Mouse (Mus musculus) limb, embryonic 15.5 days (tissue): ENCODE measurements around the gene Nmt1. TPM values are rescaled to one million over a fixed set of nuclear protein-coding genes. Genes with fewer than 3 reads are reported as not detected.

ENCODE experiments used
- ATAC-seq: fragments of 200-750 bp; cut with Nextera tagmentation; 2 replicates; pipeline ENCODE4 v1.8.0; 2017; ENCODE audit warnings: low read depth, moderate TSS enrichment; ENCODE audit not compliant: insufficient number of reproducible peaks, low FRiP score, low TSS enrichment
- H3K27ac ChIP-seq: fragments of 300-500 bp; sonication (generic); 2 replicates; pipeline ENCODE4 v1.5.1; 2015; ENCODE audit warnings: moderate library complexity, mild to moderate bottlenecking, inconsistent platforms
- H3K27me3 ChIP-seq: fragments of 300-500 bp; sonication (generic); 2 replicates; pipeline ENCODE4 v1.6.1; 2015; ENCODE audit warnings: inconsistent platforms
- H3K36me3 ChIP-seq: fragments of 300-500 bp; sonication (generic); 2 replicates; pipeline ENCODE4 v1.6.1; 2015; ENCODE audit warnings: inconsistent platforms
- H3K4me1 ChIP-seq: fragments of 300-500 bp; sonication (generic); 2 replicates; pipeline ENCODE4 v1.6.1; 2015; ENCODE audit warnings: inconsistent platforms
- H3K4me2 ChIP-seq: fragments of 300-500 bp; sonication (generic); 2 replicates; pipeline ENCODE4 v1.6.1; 2015; ENCODE audit warnings: mild to moderate bottlenecking, inconsistent platforms
- H3K4me3 ChIP-seq: fragments of 300-500 bp; sonication (generic); 2 replicates; pipeline ENCODE4 v1.5.1; 2015; ENCODE audit warnings: mild to moderate bottlenecking, inconsistent platforms
- H3K9ac ChIP-seq: fragments of 300-500 bp; sonication (generic); 2 replicates; pipeline ENCODE4 v1.6.1; 2015; ENCODE audit warnings: inconsistent platforms
- H3K9me3 ChIP-seq: fragments of 300-500 bp; sonication (generic); 2 replicates; pipeline ENCODE4 v1.6.1; 2016; ENCODE audit warnings: inconsistent platforms
- WGBS: fragments of 180-500 bp; shearing (Covaris S2); methylation state at CpG from one replicate; pipeline ENCODE4 v1.1.7; 2015; 5-methylcytosine and 5-hydroxymethylcytosine counted together
- polyA plus RNA-seq: library from polyadenylated mRNA; unstranded; fragments of >200 nt; fragmentation: Nextera tagmentation; extraction: Ambion mirVana; gene quantifications from 2 replicates; pipeline ENCODE4 v1.2.1, GENCODE M21; 2015

The Nmt1 gene
- polyA plus RNA-seq, 1 experiment from 2014 or later = 54.0 TPM

DNA sequence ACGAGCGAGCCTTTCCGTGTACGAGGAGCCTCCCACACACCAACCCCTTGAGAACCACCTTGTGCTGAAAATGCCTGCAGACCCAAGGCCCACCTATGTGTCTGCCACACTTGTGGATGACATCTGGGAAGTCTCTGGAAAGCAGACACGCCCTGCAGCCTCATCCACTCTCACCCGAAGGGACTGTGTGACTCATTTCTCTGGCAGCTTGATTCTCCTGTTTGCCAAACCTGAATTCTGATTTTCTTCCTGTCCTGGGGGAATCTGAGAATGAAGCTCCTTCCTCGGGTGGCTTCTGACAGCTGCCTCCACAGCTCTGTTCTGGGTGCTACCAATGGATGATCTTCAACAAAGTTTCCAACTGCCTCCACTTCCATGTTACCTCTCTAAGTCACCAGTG, 31.6 kb upstream of the Nmt1 start:
- H3K36me3 ChIP-seq = peaks cover 69% of the 10 kb centered on the region
- H3K4me1 ChIP-seq = peaks cover 27% of the 10 kb centered on the region
- H3K4me2 ChIP-seq = no peak overlapping the region
- no peak overlapping the region for H3K9ac ChIP-seq
- no peak overlapping the region; the same call in 1 of the 2 replicates for H3K27ac ChIP-seq
- H3K27me3 ChIP-seq = peaks cover 12% of the 10 kb centered on the region
- no peak for ATAC-seq
- no peaks in the 10 kb centered on the region for H3K9me3 ChIP-seq
- H3K4me3 ChIP-seq = no peak overlapping the region
- WGBS = 74% methylated on average over 7 of the region's 7 CpGs

DNA sequence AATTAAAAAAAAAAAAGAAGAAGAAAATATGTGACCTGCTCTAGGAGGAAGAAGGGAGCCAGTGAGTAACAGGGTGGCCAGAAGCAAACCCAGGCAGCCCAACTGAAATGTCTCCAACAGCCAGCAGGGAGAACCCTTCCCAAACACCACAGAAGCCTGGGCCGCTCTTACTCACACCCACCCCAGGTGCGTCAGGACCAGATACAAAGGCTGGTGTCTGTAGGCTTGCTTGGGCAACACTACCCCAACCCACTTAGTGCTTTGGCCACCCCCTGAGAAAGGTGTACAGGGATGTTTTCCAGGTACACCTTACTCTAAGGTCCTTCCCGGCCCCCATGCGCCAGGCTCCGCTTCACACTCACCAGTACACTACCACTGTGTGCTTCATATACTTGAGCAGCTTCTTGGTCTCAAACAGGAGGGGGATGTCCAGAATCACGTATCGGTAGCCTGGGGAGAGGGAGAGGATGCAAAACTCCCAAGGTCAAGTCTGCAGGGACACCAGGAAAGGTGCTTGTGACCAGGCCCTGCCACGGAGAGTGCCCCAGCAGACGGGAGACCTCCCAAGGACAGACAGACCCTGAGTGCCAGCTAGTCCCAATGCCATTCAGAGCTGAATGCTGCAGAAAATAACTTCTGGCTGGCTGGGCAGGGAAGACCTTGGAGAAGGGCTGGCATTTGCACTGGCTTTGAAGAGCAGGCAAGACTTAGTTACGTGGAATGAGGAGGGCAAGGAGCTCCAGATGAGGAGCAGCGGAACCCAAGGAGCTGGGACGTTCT, 30.8 kb upstream of the Nmt1 start:
- Histone ChIP-seq H3K9me3 (no peaks in the 10 kb centered on the region), H3K27me3 (peaks cover 4% of the 10 kb centered on the region), H3K36me3 (peaks cover 69% of the 10 kb centered on the region), H3K9ac (no peak overlapping the region), H3K4me3 (no peak overlapping the region), H3K4me2 (no peak overlapping the region), H3K27ac (no peak overlapping the region), H3K4me1 (peaks cover 19% of the 10 kb centered on the region)
- WGBS = 93% methylated on average over 12 of the region's 12 CpGs
- ATAC-seq = no peak

DNA sequence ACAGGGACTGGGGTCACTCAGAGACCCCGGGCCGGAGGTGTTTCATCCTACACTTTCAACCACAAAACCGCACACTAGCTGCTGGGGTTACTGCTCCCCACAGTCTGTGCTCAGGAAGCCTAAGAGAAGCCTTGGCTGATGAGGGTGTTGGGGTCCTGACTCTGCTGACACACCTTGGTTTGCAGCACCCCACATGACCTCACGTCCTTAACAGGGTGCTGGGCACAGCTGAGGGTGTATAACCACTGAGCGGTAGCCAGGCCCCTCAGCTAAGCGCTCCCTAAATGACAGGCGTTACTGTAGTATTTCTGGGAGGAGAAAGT, 29.8 kb upstream of the Nmt1 start:
- H3K4me3 ChIP-seq = no peak overlapping the region
- no peak overlapping the region for H3K4me2 ChIP-seq
- H3K9me3 ChIP-seq = no peaks in the 10 kb centered on the region
- no peak overlapping the region for H3K9ac ChIP-seq
- ATAC-seq = no peak
- 92% methylated on average over 7 of the region's 7 CpGs for WGBS
- peaks cover 69% of the 10 kb centered on the region for H3K36me3 ChIP-seq
- no peaks in the 10 kb centered on the region for H3K27me3 ChIP-seq
- peaks cover 17% of the 10 kb centered on the region for H3K4me1 ChIP-seq
- 0 out of 2 replicates have a peak overlapping the region, but pooled peaks have one; percentile 57 for H3K27ac ChIP-seq

DNA sequence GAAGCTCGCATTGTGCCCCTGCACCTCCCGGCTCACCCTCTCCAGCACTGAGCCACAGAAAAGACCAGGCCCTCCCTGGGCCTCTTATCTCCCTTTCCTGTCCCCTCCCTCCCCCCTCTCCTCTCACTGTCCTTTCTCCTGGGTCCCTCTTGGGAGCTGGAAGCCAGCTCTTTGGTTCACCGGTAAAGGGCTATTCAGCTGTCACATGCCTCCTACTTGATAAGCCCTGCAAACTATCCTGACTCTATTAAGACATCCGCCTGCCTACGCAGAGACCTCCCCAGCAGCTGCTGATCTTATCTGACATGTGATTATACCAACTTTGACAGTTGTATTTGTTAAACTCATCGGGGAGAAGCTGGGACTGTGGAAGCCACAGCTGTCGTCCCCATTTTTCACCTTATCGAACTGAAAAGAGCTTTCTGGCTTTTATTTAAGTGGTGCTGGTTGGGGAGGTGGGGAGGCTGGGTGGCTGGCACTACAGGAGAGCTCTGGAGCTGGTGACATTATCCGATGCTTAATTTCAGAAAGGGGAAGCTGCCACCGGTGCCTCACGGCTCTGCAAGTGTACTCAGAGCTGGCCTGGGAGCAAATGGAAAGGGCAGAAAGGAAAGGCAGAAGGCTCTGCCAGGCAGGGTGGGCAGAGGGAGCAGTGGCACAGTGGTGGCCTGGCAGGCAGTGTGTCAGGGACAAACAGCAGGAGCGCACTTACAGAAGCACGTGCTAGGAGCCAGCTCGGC, 29.2 kb upstream of the Nmt1 start:
- Histone ChIP-seq H3K27ac (peak overlapping the region; percentile 57; the same call in 1 of the 2 replicates), H3K4me3 (no peak overlapping the region), H3K27me3 (no peaks in the 10 kb centered on the region), H3K4me1 (peaks cover 21% of the 10 kb centered on the region), H3K9me3 (no peaks in the 10 kb centered on the region), H3K4me2 (no peak overlapping the region), H3K36me3 (peaks cover 66% of the 10 kb centered on the region), H3K9ac (no peak overlapping the region)
- no peak for ATAC-seq
- WGBS = 78% methylated on average over 14 of the region's 14 CpGs

DNA sequence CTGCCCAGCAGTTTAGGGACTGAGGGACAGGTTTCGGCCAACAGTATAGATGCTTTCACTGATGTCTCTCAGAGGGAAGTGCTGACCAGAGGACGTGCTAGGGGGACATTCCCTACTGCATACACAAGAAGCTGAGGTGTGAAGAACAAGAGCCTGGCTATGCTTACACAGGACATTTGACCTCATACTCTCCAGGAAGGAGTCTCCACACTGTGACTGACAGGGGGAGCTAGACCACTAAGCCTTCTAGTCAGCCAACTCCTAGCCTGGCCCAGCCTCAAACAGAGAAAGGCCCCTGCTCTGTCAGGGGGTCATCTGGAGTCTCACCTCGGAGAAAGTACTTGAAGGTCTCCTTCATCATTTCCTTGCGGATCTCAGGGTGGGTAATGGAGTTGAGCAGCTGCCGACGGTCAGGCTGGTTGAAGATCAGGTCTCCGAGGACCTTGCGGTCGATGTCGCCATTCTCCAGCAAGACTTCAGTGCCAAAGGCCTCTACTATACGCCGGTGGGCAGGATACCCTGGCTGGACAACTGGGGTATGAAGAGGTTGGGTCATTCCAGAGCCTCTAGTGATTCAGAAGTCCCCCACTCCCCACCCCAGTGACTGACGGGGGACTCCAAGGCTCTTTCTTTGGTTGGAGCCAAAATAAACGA, 28.5 kb upstream of the Nmt1 start:
- H3K4me2 ChIP-seq = no peak overlapping the region
- H3K36me3 ChIP-seq = peaks cover 61% of the 10 kb centered on the region
- H3K9ac ChIP-seq = no peak overlapping the region
- no peaks in the 10 kb centered on the region for H3K27me3 ChIP-seq
- H3K4me3 ChIP-seq = no peak overlapping the region
- no peaks in the 10 kb centered on the region for H3K9me3 ChIP-seq
- no peak for ATAC-seq
- H3K4me1 ChIP-seq = peaks cover 21% of the 10 kb centered on the region
- 81% methylated on average over 14 of the region's 14 CpGs for WGBS
- peak overlapping the region; percentile 57; the same call in 1 of the 2 replicates for H3K27ac ChIP-seq

DNA sequence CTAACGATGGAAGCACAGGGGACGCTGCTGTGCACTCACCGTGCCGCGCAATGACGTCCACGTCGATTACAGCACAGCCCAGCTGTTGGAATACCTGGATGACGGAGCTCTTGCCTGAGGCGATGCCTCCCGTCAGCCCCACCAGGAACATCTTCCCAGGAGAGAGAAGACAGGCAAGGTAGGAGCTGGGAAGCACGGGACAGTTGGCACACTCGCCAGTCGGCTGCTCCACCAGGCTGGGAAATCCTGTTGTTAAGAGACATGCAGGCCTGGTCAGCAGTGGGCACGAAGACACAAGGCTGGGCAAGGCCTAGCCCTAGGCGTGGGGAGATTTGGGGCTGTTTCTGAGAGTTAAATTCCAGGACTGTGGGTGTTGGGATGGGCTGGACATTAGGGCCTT, 27.9 kb upstream of the Nmt1 start:
- Histone ChIP-seq H3K36me3 (peaks cover 54% of the 10 kb centered on the region), H3K9ac (no peak overlapping the region), H3K9me3 (no peaks in the 10 kb centered on the region), H3K27ac (peak overlapping the region; percentile 18; the same call in 1 of the 2 replicates), H3K4me3 (no peak overlapping the region), H3K27me3 (no peaks in the 10 kb centered on the region), H3K4me1 (peaks cover 23% of the 10 kb centered on the region), H3K4me2 (no peak overlapping the region)
- 72% methylated on average over 16 of the region's 16 CpGs for WGBS
- ATAC-seq = no peak

DNA sequence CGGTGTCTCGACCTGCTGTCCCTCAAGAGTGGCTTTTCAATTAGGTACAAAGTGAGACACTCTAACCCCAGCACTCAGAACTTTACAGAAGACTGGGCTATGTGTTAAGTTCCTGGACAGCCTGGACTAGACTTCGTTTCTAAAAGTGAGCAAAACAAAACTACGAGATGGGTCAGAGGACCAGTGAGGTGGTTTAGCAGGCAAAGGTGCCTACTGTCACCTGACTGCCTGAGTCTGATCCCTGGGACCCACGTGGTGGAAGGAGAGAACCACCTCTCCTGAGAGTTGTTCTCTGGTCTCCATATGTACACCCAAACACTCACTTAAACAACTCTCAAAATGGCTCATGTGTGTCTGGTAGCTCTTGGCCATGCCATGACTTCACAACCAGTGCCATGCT, 26.9 kb upstream of the Nmt1 start:
- Histone ChIP-seq H3K4me3 (no peak overlapping the region), H3K9ac (no peak overlapping the region), H3K4me2 (no peak overlapping the region), H3K4me1 (peaks cover 27% of the 10 kb centered on the region), H3K9me3 (no peaks in the 10 kb centered on the region), H3K27ac (no peak overlapping the region), H3K36me3 (peaks cover 45% of the 10 kb centered on the region), H3K27me3 (no peaks in the 10 kb centered on the region)
- WGBS = 73% methylated on average over 5 of the region's 5 CpGs
- ATAC-seq = no peak

DNA sequence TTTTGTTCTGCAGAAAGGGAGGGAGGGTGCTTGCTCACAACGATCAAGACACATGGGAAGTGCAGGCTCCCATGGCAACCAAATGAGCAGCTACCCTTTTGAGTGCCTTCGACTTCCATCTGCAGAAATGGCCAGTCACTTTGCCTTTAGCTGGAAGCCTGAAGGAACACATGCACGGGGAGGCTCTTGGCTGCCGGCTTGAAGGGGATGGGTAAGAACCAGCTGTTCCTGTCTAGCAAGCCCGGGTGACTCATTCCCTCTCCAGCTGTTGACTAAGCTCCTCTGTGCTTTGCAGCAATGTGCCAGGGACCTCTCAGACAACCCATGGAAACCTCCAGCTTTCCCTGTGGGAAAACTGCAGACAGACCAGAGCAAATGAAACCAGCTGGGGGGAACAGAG, 24.8 kb upstream of the Nmt1 start:
- ATAC-seq = peak; percentile 76
- Histone ChIP-seq H3K9me3 (no peaks in the 10 kb centered on the region), H3K4me3 (no peak overlapping the region)

DNA sequence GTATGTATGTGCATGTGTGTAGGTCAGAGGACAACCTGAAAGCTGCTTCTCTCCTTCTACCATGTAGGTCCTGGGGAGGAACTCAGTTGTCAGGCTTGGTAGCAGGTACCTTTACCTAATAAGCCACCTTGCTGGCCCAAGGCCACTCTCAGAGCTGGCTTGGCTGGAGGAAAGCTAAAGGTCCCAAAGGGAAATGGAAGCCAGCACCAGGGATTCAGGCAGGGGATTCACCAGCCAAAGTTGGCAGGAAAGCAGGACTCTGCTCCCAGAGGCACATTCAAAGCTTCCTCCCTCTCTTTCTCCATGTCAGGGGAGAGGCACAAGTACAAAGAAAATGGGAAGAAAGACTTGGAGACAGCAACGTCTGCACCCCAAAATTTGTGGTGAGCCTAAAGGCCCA, 23.1 kb upstream of the Nmt1 start:
- no peaks in the 10 kb centered on the region for H3K9me3 ChIP-seq
- H3K27ac ChIP-seq = 0 out of 2 replicates have a peak overlapping the region, but pooled peaks have one; percentile 57
- WGBS = 88% methylated on average over 1 of the region's 1 CpGs
- peaks cover 11% of the 10 kb centered on the region; the same call in 1 of the 2 replicates for H3K36me3 ChIP-seq
- no peak overlapping the region for H3K9ac ChIP-seq
- ATAC-seq = no peak
- H3K4me2 ChIP-seq = no peak overlapping the region
- no peaks in the 10 kb centered on the region for H3K27me3 ChIP-seq
- no peak overlapping the region for H3K4me3 ChIP-seq
- peaks cover 32% of the 10 kb centered on the region for H3K4me1 ChIP-seq

More for the DNA sequence above, 24.8 kb upstream of the Nmt1 start:
- Histone ChIP-seq H3K9ac (no peak overlapping the region), H3K36me3 (peaks cover 27% of the 10 kb centered on the region), H3K4me1 (peaks cover 34% of the 10 kb centered on the region), H3K27me3 (no peaks in the 10 kb centered on the region), H3K4me2 (no peak overlapping the region), H3K27ac (peak overlapping the region; percentile 85)
- WGBS = 34% methylated on average over 5 of the region's 5 CpGs

DNA sequence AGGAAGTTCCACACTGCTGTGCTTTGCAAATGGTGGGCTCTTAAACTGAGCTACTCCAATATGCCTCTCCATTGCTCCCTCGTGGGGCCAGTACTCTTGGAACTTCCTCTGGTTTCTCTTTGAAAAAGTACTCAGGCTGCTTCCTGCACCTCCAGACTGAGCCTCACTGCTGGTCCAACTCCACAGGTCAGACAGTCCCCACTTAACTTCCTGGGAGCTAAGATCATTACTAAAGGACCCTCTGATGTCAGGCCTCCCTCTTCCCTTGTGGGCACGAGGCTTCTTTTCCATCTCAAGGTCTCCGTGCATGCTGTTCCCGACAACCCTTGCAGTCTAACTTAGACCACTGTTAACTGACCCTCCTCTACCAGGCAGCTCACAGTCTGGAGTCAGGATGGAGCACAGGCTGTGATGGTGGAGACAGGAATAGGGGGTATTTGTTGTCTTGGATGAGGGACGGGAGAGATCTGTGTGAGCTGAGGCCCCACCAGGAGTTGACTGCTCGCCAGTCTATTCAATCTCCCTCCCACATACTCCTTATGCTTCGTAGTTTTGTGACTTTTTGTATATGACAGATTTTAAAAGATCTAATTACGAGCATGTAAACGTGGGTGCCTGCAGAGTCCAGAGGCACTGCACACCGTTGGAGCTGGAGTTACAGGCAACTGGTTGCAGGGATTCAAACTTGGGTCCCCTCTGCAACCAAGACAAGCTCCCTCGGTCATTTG, 22.6 kb upstream of the Nmt1 start:
- Histone ChIP-seq H3K27me3 (no peaks in the 10 kb centered on the region), H3K9ac (0 out of 2 replicates have a peak overlapping the region, but pooled peaks have one; percentile 4), H3K4me3 (no peak overlapping the region), H3K36me3 (0 out of 2 replicates have a peak, but pooled peaks cover 7% of the 10 kb centered on the region), H3K4me2 (no peak overlapping the region), H3K4me1 (peaks cover 26% of the 10 kb centered on the region), H3K27ac (peak overlapping the region; percentile 57; the same call in 1 of the 2 replicates), H3K9me3 (no peaks in the 10 kb centered on the region)
- 62% methylated on average over 11 of the region's 11 CpGs for WGBS
- ATAC-seq = no peak

DNA sequence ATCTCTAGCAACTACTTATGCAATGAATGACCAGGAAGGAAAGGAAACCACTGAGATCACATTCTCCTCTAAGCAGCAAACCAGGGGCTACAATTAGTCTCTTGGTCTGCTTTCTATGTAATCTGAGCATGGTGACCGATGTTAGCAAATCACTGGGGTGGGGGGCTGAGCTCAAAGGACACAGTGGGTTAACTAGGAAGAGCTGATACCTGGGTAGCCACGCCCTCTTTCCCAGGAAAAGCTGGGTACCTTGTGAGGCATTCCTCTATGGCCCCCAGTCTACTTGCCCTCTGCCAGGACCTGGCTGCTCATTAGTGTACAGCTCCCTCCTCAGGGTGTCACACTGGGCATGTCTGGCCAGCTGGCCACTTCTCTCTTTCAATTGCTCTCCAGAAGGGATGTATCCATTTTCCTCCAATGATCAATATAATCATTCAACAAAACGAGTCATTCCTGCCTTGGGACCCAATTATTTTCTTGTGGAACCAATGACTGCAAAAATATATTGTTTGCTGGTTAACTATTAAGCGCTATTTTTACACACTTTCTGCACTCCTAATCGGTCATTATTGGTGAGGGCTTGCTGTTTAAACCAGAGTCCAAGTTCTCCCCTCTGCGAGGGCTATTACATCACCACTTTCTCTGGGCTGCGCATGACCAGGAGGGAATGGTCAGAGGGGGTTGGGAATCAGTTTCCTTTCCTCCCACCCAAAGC, 21.5 kb upstream of the Nmt1 start:
- H3K4me3 ChIP-seq = no peak overlapping the region
- H3K4me2 ChIP-seq = no peak overlapping the region
- no peak overlapping the region for H3K27ac ChIP-seq
- ATAC-seq = no peak
- H3K36me3 ChIP-seq = 0 out of 2 replicates have a peak, but pooled peaks cover 4% of the 10 kb centered on the region
- 81% methylated on average over 7 of the region's 7 CpGs for WGBS
- no peak overlapping the region for H3K9ac ChIP-seq
- H3K4me1 ChIP-seq = peaks cover 20% of the 10 kb centered on the region
- H3K9me3 ChIP-seq = no peaks in the 10 kb centered on the region
- H3K27me3 ChIP-seq = no peaks in the 10 kb centered on the region
